Mouse (Mus musculus): ENCODE measurements around the gene Copb1. TPM values are rescaled to one million over a fixed set of nuclear protein-coding genes. Genes with fewer than 3 reads are reported as not detected.
"Not testable (repeated sequence)": the region's sequence is repeated elsewhere in the genome, so short reads cannot be mapped to it uniquely, and the experiment has no call there.

Gene Copb1
- total RNA-seq, 2 experiments from 2014 or later: 134 to 135 TPM

DNA sequence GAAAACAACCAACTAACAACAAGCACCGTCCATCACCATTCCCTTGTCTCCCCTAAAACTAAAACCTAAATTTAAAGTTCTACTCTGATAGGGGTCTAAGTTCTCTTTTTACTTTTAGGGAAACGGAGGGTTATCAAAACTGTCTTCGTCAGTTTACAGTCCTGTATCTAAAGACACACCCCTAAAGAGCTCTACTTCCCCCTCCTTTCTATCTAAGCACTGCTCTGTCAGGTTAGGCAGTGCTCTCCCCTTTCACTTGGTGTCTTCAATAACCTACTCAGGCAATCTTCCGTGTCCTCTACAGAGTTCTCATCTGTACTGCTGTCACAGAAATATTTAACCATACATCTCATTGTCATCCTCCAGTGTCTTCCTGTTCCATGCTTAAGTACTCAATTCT lies 34.1 kb downstream of the Copb1 start:
- no peak for DNase-seq

DNA sequence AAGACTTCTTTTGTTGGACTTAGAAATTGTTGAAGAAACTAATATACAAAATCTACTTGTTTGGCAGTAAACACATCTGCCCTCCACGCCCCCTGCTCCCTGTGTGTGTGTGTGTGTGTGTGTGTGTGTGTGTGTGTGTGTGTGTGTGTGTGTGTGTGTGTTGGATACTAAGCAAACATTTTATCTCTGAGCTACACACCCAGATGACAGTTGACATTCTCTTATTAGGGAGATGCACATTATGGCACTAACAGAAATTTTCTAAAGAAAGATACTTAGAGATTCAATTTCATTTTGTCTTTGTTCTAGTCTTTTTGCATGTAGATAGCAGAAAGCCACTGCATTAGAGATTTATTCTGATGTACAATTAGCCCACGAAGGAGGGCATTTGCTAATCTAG lies 37.6 kb downstream of the Copb1 start:
- DNase-seq: no peak

DNA sequence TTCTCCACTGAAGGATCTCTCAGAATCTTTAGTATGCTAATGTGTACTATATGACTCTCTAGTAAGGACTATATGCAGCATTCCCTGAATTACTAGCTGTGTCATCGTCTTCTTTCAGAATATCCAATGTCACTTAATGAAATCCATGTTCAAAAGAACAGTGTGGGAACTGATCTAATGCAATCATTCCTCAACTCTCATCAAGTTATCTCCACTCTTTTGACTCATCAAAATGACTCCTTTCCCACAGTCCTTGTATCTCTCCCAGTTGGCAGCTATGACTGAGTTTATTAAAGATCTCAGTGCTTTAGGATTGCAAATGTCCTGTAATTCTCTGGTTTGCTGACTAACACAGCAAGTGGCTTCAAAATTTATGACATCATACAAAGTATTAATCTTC lies 40.1 kb downstream of the Copb1 start:
- DNase-seq: no peak

DNA sequence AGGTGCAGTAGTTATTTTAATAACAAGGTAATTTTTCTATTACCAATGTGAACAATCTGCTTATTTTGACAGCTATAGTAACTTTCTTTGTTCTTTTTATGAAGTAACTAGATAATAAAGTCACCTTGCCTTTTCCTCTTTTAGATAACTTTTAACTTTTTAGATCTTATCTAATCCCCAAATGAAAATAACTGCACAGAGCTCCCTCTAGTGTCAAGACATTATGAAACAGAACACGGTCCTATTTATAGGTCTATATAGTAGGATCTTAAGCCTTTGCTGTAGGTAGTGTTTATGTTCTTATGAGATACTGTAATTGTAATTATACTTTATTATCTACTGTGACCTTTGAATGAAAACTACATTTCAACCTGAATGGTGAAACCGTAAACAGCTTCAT lies 41.0 kb downstream of the Copb1 start:
- DNase-seq: no peak

DNA sequence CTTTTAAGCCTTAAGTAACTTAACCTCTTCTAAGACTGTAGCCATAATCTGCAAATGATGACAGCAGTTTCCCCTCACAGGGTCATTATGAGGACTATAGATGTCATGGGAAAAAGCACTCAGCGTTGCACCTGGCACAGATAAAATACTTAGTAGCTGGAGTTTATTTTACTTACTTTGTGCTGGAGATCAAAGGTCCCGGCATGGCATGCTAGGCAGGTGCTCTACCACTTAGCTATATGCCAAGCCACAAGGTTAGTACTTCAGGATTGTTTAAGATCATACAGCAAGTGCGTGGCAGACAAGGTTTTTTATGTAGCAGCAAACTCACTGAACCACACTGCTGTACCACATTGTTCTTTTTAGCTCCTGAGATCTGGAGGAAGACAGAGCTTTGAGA lies 43.9 kb downstream of the Copb1 start:
- DNase-seq: no peak

DNA sequence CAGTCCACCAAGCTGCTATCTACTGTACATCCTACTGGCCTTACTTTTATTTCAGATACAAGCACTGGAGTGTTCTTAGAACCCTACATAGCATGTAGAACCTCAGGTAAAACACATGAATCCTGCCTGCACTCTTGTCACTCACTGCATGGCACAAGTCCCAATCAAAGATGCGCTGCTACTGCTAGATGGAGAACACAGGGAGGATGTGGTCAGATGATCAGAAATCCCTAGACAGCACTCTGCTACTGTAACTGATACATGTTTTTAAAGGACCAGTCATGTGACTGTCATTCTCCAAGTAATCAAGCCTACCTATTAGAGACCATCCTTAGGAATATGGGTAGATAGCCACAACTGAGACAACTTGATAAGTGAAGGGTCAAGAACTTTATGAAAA lies 44.7 kb downstream of the Copb1 start:
- DNase-seq: no peak

DNA sequence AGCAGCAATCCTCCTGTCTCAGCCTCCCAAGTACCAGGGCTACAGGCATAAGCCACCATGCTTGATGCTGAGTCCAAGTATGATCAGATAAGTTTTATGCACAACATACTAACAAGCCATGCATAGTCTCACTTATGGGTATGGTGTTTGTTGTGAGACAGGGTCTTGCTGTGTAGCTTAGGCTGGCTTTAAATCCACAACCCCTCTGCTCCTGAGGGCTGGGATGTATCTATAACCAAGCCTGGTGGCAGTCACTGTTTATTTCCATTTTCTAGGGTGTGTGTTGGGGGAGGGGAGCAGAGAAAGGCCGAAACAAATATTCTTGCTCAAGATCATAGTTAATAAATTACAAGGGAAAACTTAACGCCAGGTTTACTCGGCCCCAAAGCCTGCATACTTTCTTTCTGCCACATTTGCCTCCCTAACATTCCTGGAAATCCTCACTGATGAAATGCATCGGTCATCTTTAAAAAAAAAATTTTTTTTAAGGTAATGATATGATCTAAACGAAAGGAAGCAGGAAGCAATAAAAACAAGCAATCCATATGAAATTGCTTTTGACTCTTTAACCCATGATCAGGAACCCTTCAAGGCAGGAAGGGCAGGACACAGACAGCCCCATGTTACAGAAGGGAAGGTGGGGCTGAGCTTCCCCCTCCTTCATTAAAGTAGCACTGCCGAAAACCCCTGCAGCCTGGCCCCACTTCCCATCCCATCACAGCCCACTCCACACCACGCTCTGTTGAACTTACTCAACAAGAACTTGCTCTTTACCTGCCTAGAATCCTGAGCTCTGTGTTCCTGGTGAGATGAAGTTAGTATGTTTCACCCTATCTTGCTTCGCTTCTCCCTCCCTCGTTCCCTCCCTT lies 50.8 kb downstream of the Copb1 start:
- DNase-seq: no peak

DNA sequence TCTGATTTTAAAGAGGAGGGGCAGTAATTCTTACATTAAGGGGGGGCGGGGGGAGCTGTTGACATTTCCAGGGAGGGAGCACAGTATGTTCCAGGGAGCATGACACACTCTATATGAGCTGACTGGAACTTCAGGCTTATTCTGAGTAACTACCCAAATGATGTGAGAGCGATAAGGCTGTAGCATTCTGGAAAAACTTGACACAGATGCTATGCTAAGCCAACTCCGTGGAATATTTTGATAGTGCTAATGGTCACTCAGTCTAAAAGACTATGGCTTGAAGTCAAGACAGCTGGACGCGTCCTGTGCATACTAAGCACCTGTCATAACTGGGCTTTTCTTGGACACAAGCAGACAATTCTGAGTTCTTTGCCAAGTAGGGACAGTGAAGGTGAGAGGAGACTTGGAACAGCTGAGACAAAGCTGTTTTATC lies 51.5 kb downstream of the Copb1 start:
- DNase-seq: peak in 1 of 2 experiments; percentile 15

DNA sequence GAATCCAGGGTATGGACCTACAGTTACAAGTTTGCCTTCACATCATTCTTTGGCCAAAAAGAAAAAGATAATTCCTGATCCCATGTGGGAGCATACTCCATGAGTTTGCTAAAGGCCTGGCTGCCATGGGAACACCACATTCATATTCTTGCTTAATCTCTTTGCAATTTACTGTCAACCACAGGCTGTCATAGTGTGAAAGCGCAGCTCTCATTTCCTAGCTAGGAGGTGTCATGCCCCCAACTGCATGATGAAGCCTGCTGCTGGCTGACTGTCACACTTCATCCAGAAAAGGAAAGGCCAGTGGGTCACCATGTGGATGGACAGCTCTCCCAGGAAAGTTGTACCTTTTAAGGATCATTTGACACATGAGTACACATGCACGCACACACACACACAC lies 53.9 kb downstream of the Copb1 start:
- no peak for DNase-seq

DNA sequence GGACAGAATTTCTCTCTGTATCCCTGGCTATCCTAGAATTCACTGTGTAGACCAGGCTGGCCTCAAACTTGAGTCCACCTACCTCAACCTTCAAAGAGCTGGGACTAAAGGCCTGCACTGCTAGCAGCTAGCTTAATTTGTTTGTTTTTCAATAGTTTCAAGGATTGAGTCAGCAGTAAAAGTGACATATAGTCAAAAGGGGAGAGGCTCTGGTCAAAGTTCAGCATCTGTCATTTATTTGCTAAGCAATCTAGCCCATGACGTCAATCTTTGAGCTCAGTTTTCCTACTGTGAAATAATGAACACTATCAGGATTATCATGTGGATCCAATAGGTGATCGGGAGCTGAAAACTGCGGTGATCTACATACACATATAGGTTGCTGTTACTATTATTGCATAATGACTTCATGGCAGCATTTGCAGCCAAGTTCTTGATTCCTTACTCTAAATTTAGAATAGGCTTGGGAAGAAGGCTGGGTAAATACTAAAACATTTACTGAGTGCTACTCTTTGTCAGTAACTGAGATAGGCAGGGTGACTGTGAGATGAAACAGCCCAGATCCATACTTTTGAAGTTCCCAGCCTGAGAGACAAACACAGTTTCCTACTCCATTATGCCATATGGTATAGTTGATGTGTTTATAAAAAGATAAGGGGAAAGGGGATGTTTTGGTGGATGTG lies 54.9 kb downstream of the Copb1 start:
- DNase-seq: no peak

DNA sequence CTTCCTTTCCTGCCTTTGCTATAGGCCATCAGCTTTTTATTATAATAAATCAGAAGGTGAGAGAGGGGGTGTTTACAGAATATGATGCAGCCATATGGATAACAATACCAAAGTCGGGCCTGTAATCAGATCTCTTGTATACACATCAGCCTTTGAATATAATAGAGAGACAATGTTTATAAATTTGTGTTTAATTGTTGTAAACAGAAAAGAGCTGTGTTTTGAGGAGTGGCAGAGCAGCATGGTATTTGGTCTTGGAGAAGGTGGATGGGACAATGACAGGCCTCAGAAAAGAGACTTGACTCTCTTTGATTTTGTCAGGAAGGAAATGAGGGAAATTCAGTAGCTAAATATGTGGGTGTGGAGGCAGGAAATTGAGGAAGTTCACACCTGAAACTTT lies 56.3 kb downstream of the Copb1 start:
- DNase-seq: no peak

DNA sequence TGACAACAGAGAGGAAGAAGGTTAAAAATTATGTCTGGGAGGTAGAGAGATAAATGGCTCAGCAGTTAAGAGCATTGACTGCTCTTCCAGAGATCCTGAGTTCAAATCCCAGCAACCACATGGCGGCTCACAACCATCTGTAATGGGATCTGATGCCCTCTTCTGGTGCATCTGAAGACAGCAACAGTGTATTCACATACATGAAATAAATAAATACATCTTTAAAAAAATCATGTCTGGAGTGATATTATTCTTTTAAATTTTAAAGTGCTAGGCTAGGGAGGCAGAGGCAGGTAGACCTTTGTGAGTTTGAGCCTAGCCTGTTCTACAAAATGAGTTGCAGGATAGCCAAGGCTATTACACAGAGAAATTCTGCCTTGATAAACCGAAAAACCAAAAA lies 57.9 kb downstream of the Copb1 start:
- not testable (repeated sequence) for DNase-seq

DNA sequence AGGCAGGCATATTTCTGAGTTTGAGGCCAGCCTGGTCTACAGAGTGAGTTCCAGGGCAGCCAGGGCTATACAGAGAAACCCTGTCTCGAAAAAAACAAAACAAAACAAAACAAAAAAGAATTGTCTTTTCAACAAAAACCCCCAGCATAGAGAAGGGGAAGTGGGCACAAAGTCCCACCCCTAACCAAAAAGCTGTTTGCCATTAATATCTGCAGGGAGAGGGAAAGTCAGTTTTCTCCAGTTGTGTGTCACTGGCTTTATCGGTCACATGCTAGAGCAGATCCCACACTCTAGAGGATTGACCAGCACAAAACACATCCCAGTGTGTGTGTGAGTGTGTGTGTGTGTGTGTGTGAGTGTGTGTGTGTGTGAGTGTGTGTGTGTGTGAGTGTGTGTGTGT lies 59.7 kb downstream of the Copb1 start:
- not testable (repeated sequence) for DNase-seq

DNA sequence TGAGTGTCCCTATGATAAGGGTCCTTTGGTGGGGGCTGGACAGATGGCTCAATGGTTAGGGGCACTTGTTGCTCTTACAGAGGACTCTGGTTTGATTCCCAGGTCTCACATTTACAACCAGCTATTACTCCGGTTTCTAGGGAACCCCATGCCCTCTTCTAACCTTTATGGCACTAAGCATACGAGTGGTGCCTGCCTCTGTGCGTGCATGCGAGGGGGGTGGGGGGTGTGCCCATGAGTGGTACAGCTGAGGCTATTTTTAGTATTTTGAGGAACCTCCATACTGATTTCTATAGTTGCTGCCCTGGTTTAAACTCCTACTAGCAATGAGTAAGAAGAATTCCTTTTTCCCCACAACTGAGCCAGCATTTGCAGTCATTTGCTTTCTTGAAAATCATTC lies 60.3 kb downstream of the Copb1 start:
- no peak for DNase-seq

DNA sequence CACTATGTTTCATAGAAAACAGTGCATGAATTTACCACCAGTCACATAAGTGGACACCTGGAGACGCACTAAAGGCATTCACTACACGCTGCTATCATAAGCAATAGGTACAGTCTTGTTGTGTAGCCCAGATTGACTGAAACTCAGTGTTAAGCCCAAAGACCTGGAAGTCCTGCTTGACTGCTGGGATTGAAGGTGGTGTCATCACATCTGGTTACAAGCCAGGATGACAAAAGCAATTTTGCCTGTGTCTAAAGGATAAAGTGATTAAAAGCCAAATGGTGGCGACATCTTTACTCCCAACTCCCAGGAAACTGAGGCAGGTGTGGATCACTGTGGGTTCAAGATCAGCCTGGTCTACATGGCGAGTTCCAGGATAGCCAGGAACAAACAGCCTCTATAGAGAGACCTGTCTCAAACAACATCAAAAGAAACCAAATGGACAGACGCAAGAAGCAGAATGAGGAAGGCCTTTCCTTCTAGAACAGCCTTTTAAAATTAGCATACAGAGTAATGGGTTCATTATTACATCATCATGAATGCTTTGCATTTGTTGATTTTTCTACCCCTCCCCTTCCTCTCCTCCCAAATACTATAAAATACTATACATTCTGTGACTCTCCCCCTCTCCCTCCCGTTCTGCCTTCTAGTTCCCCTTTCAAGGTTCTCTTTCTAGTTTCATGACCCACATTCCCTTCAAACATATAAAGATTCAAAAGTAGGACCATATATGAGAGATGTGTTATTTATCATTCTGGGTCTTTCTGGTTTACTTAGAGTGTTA lies 61.0 kb downstream of the Copb1 start:
- DNase-seq: no peak

DNA sequence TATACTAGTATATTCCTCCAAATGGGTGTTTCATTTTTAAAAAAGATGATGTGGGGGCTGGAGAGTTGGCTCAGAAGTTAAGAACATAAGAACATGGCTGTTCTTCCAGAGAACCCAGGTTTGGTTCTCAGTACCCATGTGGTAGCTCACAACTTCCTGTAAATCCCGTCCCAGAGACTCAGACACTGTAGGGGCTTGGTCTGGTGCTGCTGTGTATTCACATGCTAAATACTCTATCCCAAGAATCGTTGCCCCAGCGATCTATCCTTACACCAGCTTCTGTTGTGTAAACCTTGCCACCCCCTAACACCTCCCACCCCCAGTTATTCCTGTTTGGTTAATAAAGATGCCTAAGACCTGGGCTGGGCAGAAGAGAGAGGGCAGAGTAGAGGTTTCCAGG lies 61.9 kb downstream of the Copb1 start:
- no peak for DNase-seq

DNA sequence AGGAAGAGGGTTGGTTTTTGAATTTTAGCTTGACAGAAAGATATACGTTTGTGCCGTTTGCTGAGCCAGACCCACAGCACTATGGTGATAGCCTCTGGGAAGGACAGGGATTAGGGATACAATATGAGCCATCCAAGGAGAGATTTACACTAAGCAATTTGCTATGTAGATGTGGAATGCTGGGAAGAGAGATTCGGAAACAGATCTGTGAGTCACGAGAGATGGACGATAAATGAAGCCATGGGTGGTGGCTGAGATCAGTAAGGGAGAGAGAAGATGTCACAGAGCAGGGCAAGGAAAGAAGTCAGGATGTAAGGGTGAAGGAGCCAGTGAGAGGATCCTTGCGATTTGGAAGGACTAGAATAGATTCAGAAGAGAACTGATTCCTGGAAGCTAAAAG lies 71.1 kb downstream of the Copb1 start:
- no peak for DNase-seq

DNA sequence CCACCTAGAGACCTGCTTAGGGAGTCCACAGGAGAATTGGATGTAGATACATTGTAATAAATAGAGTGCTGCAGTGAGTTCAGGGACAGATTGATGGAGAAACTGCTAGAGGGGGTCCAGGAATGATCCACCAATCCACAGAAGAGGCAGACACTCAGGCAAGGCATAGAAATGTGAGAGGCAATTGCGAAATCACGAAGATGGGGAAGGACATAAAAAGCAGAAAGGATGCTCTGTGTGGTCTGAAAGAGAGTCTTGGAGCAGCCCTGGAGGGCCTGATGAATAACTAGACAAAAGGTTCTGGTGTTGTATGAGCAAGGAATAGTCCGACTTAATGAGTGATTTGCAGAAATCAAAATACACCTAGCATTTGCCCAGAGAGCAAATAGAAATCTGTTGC lies 71.8 kb downstream of the Copb1 start:
- DNase-seq: no peak

DNA sequence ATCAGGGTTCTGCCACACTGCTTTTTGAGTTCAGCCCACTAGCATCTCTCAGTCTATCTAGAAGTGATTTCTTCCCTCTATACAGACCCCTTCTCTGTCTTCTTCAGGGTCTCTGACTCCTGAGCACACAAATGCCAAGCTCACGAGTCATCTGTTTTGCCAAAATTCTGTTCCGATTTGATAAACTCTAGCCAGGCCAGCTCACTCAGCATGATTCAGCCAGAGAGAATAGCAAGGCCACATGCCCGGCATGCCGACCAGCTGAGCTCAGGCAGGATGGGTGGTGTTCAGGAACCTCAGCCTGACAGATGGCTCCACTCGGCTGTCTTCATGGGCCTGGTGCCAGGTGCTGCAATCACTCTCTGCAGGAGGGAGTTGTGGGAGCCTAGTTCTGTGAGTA lies 73.1 kb downstream of the Copb1 start:
- DNase-seq: peak; percentile 97

DNA sequence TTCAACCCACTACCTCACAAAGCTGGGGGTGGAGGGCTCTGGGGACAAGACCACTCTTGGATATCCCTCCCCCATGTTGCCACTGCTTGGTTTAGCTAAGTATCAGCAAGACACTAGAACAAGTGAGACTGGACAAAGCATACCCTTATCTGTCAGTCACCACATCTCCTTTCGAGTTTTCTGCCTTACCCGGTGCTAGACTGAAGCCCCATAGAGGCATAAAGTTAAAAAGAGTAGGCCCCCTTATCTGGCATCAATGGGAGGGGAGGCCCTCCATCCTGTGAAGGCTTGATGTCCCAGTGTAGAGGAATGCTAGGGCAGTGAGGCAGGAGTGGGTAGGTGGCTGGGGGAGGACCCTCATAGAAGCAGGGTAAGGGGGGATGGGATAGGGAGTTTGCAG lies 77.9 kb downstream of the Copb1 start:
- no peak for DNase-seq

DNA sequence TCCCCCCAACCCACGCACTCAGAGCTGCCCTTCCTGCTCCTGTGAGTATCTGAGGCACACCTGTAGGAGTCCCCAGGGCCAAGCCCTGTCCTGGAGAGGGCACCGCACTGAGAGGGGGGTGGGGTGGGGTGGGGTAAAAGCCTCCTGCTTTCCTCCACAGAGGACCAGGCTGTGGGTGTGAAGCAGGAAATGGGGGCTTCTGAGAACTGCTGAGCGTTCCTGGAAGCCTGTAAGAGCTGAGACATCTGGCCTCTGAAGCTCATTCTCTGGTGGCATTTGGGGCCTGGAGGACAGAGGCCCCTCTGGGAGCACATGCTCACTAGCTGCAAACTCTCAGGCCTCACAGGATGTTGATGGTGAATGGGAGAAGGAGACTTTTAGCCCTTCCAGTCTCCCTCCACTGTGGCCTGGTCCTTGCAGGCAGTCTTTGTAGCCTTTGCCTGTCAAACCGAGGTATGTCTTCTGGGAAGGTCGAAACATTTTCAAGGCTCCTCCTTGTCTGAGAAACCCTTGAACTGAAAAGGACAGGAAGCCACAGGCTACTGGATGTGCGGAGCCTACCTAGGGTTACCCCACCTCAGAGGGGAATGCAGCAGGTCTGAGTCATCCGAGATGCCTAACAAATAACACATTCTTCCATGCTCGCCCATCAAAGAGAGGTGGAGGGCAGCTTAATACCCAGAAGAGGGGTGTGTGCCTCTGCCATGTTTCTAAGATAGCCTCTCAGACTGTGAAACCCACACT lies 83.0 kb downstream of the Copb1 start:
- DNase-seq: no peak

DNA sequence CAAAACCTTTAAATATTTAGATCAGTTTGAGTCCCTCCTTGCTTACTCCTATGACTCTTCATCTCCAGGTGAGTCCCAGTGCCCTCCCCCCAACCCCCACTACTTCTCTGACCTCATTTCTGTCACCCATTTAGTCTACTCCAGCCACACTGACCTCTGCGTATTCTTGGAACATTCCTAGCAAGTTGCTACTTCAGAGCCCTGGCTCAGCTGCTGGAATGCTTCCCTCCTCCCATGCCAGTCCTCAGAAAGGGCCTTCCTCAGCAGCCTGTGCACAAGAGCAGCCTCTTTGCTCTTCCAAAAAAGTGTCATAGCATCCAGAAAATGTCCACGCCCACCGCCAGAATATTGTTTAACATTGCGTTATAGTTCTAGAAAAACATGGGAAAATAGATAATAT lies 84.5 kb downstream of the Copb1 start:
- peak in 1 of 2 experiments; percentile 10 for DNase-seq
